Mouse (Mus musculus): Measurements from ENCODE around the gene Dnah9. TPM values are rescaled to one million over a fixed set of nuclear protein-coding genes. Genes with fewer than 3 reads are reported as not detected.

Dnah9 gene
- polyA plus RNA-seq, 1 experiment, result not detected

GRCm38 (mm10) chr11:65818193-65818592 is 350.2 kb downstream of the Dnah9 start:
- no peak overlapping the region for H3K4me3 ChIP-seq (ENCODE audit: insufficient read depth, low read depth, low read length)
- WGBS, result 77% methylated on average over 1 of the region's 1 CpGs
- H3K27ac ChIP-seq (ENCODE audit: insufficient read depth, low read depth, low read length), result no peak overlapping the region
- TF ChIP-seq POLR2A (IDR thresholded peaks at IDR 0.05; ENCODE audit: insufficient read depth, low read depth, low read length), result no peak
- no peak for TF ChIP-seq CTCF (IDR thresholded peaks at IDR 0.05; ENCODE audit: insufficient read depth, low read depth, low read length)
- H3K4me1 ChIP-seq (ENCODE audit: control insufficient read depth, insufficient read depth, low read length), result no peaks in the 10 kb centered on the region

DNA sequence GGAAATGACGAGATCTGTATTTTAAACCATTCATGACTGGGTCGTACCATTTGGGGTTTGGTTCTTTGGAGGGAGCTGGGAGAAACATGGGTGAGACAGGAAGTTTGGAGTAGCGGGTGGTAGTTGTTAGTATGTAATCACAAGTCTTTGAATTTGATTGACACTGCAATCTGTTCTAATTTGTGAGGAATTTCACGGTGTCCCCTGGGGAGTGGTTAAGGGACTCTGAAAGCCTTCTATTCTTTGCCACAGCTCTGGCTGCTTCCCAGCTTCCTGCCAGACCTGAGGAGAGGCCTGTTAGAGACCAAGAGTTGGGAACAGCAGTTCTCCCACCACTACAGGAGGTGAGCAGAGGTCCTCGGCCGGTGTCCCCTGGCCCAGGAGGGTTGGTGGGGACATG is 352.1 kb downstream of the Dnah9 start:
- Histone ChIP-seq H3K4me3 (ENCODE audit: insufficient read depth, low read depth, low read length) (no peak overlapping the region), H3K4me1 (ENCODE audit: control insufficient read depth, insufficient read depth, low read length) (no peaks in the 10 kb centered on the region; the same call in 1 of the 2 replicates), H3K27ac (ENCODE audit: insufficient read depth, low read depth, low read length) (no peak overlapping the region)
- TF ChIP-seq CTCF (IDR thresholded peaks at IDR 0.05; ENCODE audit: insufficient read depth, low read depth, low read length), result no peak
- TF ChIP-seq POLR2A (IDR thresholded peaks at IDR 0.05; ENCODE audit: insufficient read depth, low read depth, low read length), result no peak
- 62% methylated on average over 6 of the region's 6 CpGs for WGBS

DNA sequence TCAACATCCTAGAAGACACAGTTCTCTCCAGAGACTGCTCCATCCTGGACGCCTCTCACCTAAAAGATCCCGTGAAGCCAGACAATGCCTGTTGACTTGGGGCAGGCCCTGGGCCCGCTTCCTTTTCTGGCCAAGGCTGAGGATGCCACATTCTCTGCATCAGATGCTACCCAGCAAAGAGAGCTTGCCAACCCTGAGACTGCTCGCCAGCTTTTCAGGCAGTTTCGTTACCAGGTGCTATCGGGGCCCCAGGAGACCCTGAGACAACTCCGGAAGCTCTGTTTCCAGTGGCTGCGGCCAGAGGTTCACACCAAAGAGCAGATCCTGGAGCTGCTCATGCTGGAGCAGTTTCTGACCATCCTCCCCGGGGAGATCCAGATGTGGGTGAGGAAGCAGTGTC is 354.0 kb downstream of the Dnah9 start:
- Histone ChIP-seq H3K4me1 (ENCODE audit: control insufficient read depth, insufficient read depth, low read length) (no peaks in the 10 kb centered on the region; the same call in 1 of the 2 replicates), H3K4me3 (ENCODE audit: insufficient read depth, low read depth, low read length) (no peak overlapping the region), H3K27ac (ENCODE audit: insufficient read depth, low read depth, low read length) (no peak overlapping the region)
- 88% methylated on average over 9 of the region's 9 CpGs for WGBS
- TF ChIP-seq CTCF (IDR thresholded peaks at IDR 0.05; ENCODE audit: insufficient read depth, low read depth, low read length), result no peak
- no peak for TF ChIP-seq POLR2A (IDR thresholded peaks at IDR 0.05; ENCODE audit: insufficient read depth, low read depth, low read length)

DNA sequence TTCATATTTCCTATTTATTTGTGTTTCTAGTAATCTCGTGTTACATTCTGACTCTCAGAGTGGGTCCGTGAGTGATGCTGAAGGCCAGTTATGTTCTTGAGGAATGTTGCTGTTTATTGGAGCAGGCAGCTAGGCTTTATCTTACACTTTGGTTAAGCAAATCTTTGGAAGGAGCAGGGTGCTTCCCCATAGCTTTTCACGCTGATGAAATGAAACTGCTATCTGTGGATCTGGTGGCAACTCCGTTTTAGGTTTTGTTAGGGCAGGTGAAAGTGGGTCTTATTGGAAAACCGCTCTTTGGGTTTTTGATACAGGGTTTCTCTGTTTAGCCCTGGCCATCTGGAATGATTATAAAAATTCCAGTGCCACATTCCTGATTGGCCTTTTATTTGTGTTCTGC is 356.3 kb downstream of the Dnah9 start:
- 67% methylated on average over 5 of the region's 5 CpGs for WGBS
- no peak overlapping the region for H3K27ac ChIP-seq (ENCODE audit: insufficient read depth, low read depth, low read length)
- no peak for TF ChIP-seq POLR2A (IDR thresholded peaks at IDR 0.05; ENCODE audit: insufficient read depth, low read depth, low read length)
- TF ChIP-seq CTCF (IDR thresholded peaks at IDR 0.05; ENCODE audit: insufficient read depth, low read depth, low read length), result no peak
- no peak overlapping the region for H3K4me3 ChIP-seq (ENCODE audit: insufficient read depth, low read depth, low read length)
- peaks cover 2% of the 10 kb centered on the region; the same call in 1 of the 2 replicates for H3K4me1 ChIP-seq (ENCODE audit: control insufficient read depth, insufficient read depth, low read length)

GRCm38 (mm10) chr11:65807601-65808000 is 360.8 kb downstream of the Dnah9 start:
- Histone ChIP-seq H3K27ac (ENCODE audit: insufficient read depth, low read depth, low read length) (no peak overlapping the region), H3K4me3 (ENCODE audit: insufficient read depth, low read depth, low read length) (peak overlapping the region; percentile 98)
- TF ChIP-seq CTCF (IDR thresholded peaks at IDR 0.05; ENCODE audit: insufficient read depth, low read depth, low read length) (no peak), POLR2A (IDR thresholded peaks at IDR 0.05; ENCODE audit: insufficient read depth, low read depth, low read length) (no peak)

GRCm38 (mm10) chr11:65806909-65807504 is 361.3 kb downstream of the Dnah9 start, which contains the start of gene Zkscan6:
Gene Zkscan6, plus strand, starts transcription at chr11:65807175.
- Histone ChIP-seq H3K4me1 (ENCODE audit: control insufficient read depth, insufficient read depth, low read length) (0 out of 2 replicates have a peak, but pooled peaks cover 2% of the 10 kb centered on the region), H3K4me3 (ENCODE audit: insufficient read depth, low read depth, low read length) (peak within 1 kb of the TSS; percentile 98), H3K27ac (ENCODE audit: insufficient read depth, low read depth, low read length) (peak within 1 kb of the TSS; percentile 80)
- under 1% methylated on average over 58 of the region's 58 CpGs for WGBS
- TF ChIP-seq CTCF (IDR thresholded peaks at IDR 0.05; ENCODE audit: insufficient read depth, low read depth, low read length) (no peak), POLR2A (IDR thresholded peaks at IDR 0.05; ENCODE audit: insufficient read depth, low read depth, low read length) (peak; percentile 78)

More at GRCm38 (mm10) chr11:65807601-65808000, 360.8 kb downstream of the Dnah9 start:
- H3K4me1 ChIP-seq (ENCODE audit: control insufficient read depth, insufficient read depth, low read length), result peaks cover 2% of the 10 kb centered on the region; the same call in 1 of the 2 replicates
- WGBS, result 40% methylated on average over 7 of the region's 7 CpGs

- 0 out of 2 replicates have a peak, but pooled peaks cover 2% of the 10 kb centered on the region for H3K4me1 ChIP-seq (ENCODE audit: control insufficient read depth, insufficient read depth, low read length)
- H3K27ac ChIP-seq (ENCODE audit: insufficient read depth, low read depth, low read length), result no peak overlapping the region
- WGBS, result 1% methylated on average over 20 of the region's 20 CpGs
- peak overlapping the region; percentile 98 for H3K4me3 ChIP-seq (ENCODE audit: insufficient read depth, low read depth, low read length)
- no peak for TF ChIP-seq POLR2A (IDR thresholded peaks at IDR 0.05; ENCODE audit: insufficient read depth, low read depth, low read length)
- no peak for TF ChIP-seq CTCF (IDR thresholded peaks at IDR 0.05; ENCODE audit: insufficient read depth, low read depth, low read length)
Observed at GRCm38 (mm10) chr11:65806321-65806904, 361.9 kb downstream of the Dnah9 start.

- WGBS, result 71% methylated on average over 3 of the region's 3 CpGs
- no peak overlapping the region for H3K4me3 ChIP-seq (ENCODE audit: insufficient read depth, low read depth, low read length)
- TF ChIP-seq POLR2A (IDR thresholded peaks at IDR 0.05; ENCODE audit: insufficient read depth, low read depth, low read length), result no peak
- TF ChIP-seq CTCF (IDR thresholded peaks at IDR 0.05; ENCODE audit: insufficient read depth, low read depth, low read length), result no peak
- H3K27ac ChIP-seq (ENCODE audit: insufficient read depth, low read depth, low read length), result no peak overlapping the region
- no peaks in the 10 kb centered on the region for H3K4me1 ChIP-seq (ENCODE audit: control insufficient read depth, insufficient read depth, low read length)
Observed at GRCm38 (mm10) chr11:65801899-65802298, 366.5 kb downstream of the Dnah9 start.

GRCm38 (mm10) chr11:65795896-65796295 is 372.5 kb downstream of the Dnah9 start:
- TF ChIP-seq POLR2A (IDR thresholded peaks at IDR 0.05; ENCODE audit: insufficient read depth, low read depth, low read length) (no peak), CTCF (IDR thresholded peaks at IDR 0.05; ENCODE audit: insufficient read depth, low read depth, low read length) (no peak)
- Histone ChIP-seq H3K4me1 (ENCODE audit: control insufficient read depth, insufficient read depth, low read length) (no peaks in the 10 kb centered on the region), H3K27ac (ENCODE audit: insufficient read depth, low read depth, low read length) (no peak overlapping the region), H3K4me3 (ENCODE audit: insufficient read depth, low read depth, low read length) (no peak overlapping the region)
- 94% methylated on average over 1 of the region's 1 CpGs for WGBS
